Mouse (Mus musculus) adrenal gland, postnatal 0 days (tissue): ENCODE results near the gene Brap. TPM values are rescaled to one million over a fixed set of nuclear protein-coding genes. Genes with fewer than 3 reads are reported as not detected.

ENCODE experiments used
- polyA plus RNA-seq: library from polyadenylated mRNA; unstranded; fragments of >200 nt; fragmentation: Nextera tagmentation; extraction: Ambion mirVana; gene quantifications from 2 replicates; pipeline ENCODE4 v1.2.1, GENCODE M21; 2015

The Brap gene
- 29.9 and 36.1 TPM in 2 replicates for polyA plus RNA-seq

GRCm38 (mm10) chr5:121660059-121660896 lies at the start of gene Brap, which contains the start of gene Acad10:
TSS of gene Brap (plus strand) at chr5:121660563.
TSS of gene Acad10 (minus strand) at chr5:121660514.

GRCm38 (mm10) chr5:121618592-121619513 lies 41.5 kb upstream of the Brap start, which contains the start of gene Acad12:
TSS of gene Acad12 (minus strand) at chr5:121618938.

GRCm38 (mm10) chr5:121711174-121711927 lies 51.0 kb downstream of the Brap start, which contains the start of gene Atxn2:
TSS of gene Atxn2 (plus strand) at chr5:121711337.

Other genes with a start within 250 kb of the Brap start
- gene Tmem116, start 208.7 kb upstream of the Brap start, polyA plus RNA-seq: 2.1 and 5.5 TPM in 2 replicates
- 116 and 122 TPM in 2 replicates for gene Erp29, start 208.1 kb upstream of the Brap start, polyA plus RNA-seq
- gene Adam1b, start 157.1 kb upstream of the Brap start, polyA plus RNA-seq: not detected in 2 replicates
- gene Adam1a, start 115.1 kb upstream of the Brap start, polyA plus RNA-seq: 0.71 and 0.99 TPM in 2 replicates
- gene Gm42878, start 115.1 kb upstream of the Brap start, polyA plus RNA-seq: not detected in 2 replicates
- 28.0 and 43.6 TPM in 2 replicates for gene Mapkapk5, start 114.7 kb upstream of the Brap start, polyA plus RNA-seq
- gene Aldh2, start 66.7 kb upstream of the Brap start, polyA plus RNA-seq: 233 and 493 TPM in 2 replicates
- gene Acad12, start 41.6 kb upstream of the Brap start, polyA plus RNA-seq: 5.8 and 9.6 TPM in 2 replicates
- 4.5 and 5.3 TPM in 2 replicates for gene Acad10, start within 50 bp of the Brap start, polyA plus RNA-seq
- gene Atxn2, start 50.8 kb downstream of the Brap start, polyA plus RNA-seq: 63.0 and 79.0 TPM in 2 replicates
- gene Sh2b3, start 177.1 kb downstream of the Brap start, polyA plus RNA-seq: 13.1 and 20.9 TPM in 2 replicates
- gene Pheta1, start 188.4 kb downstream of the Brap start, polyA plus RNA-seq: 17.5 and 19.0 TPM in 2 replicates